In genomic region chr4:92246800-92247199, GRCm38 (mm10) we compare ENCODE assay signal across 31 mouse cellular contexts. TPM values are rescaled to one million over a fixed set of nuclear protein-coding genes. Genes with fewer than 3 reads are reported as not detected.
DNase-seq lines count a peak whose midpoint lies in the region; ATAC-seq lines count a peak whose summit lies in the region.
"Had no signal": no experiment of that assay in that cellular context is flagged by ENCODE, and none has a peak within 500 bp of the region (broad histone marks: within the 10 kb centered on the region; RNA-seq: fewer than 3 reads in every experiment).

No protein-coding gene starts in this region.

- DNase-seq in neural tube, embryonic 10.5 days (ENCODE audit: extremely low spot score, low spot score) = no peak
- DNase-seq in right cerebral cortex, postnatal 10 days (ENCODE audit: low spot score in 2 of 2) = no peak
- DNase-seq: adrenal gland, postnatal 25 days; cerebellum, adult 11 months; cerebellum, adult 9-11 months; gastrocnemius, postnatal 14 days; heart, adult 18-20 months; heart, postnatal 10 days; kidney, adult 9 months; kidney, postnatal 25 days; lung, postnatal 4 days; right cerebral cortex, postnatal 14 days; thymus, adult 2 months had no signal

- ATAC-seq in forebrain, embryonic 12.5 days (ENCODE audit: low FRiP score) = peak; percentile 53; the same call in 1 of the 2 replicates
- ATAC-seq in forebrain, embryonic 15.5 days (replicated peaks) = no peak
- ATAC-seq in neural tube, embryonic 12.5 days (ENCODE audit: low FRiP score, low read depth) = peak; percentile 89
- ATAC-seq in neural tube, embryonic 13.5 days (ENCODE audit: low read depth) = peak; percentile 76
- no peak for ATAC-seq in megakaryocyte-erythroid progenitor cell, adult 5-6 weeks (replicated peaks; ENCODE audit: low FRiP score, low TSS enrichment, poor library complexity, severe bottlenecking)
- ATAC-seq: CD4-positive, CD25-positive, alpha-beta regulatory T cell, adult 4 months; intestine, embryonic 15.5 days had no signal

- H3K36me3 ChIP-seq in forebrain, embryonic 12.5 days (replicated peaks) = no peaks in the 10 kb centered on the region
- H3K36me3 ChIP-seq in forebrain, embryonic 15.5 days = no peaks in the 10 kb centered on the region
- no peaks in the 10 kb centered on the region for H3K36me3 ChIP-seq in neural tube, embryonic 12.5 days
- no peaks in the 10 kb centered on the region for H3K36me3 ChIP-seq in neural tube, embryonic 13.5 days
- H3K36me3 ChIP-seq: embryonic facial prominence, embryonic 13.5 days; heart, embryonic 12.5 days; intestine, embryonic 15.5 days; midbrain, embryonic 10.5 days had no signal

- no peak overlapping the region for H3K4me2 ChIP-seq in forebrain, embryonic 12.5 days
- no peak overlapping the region for H3K4me2 ChIP-seq in forebrain, embryonic 15.5 days (replicated peaks)
- H3K4me2 ChIP-seq in neural tube, embryonic 12.5 days (replicated peaks) = 0 out of 2 replicates have a peak overlapping the region, but pooled peaks have one; percentile 5
- H3K4me2 ChIP-seq in neural tube, embryonic 13.5 days = no peak overlapping the region
- H3K4me2 ChIP-seq: embryonic facial prominence, embryonic 13.5 days; heart, embryonic 12.5 days; hindbrain, embryonic 14.5 days; intestine, embryonic 15.5 days had no signal

- H3K4me1 ChIP-seq in forebrain, embryonic 12.5 days = 0 out of 2 replicates have a peak, but pooled peaks cover 3% of the 10 kb centered on the region
- no peaks in the 10 kb centered on the region for H3K4me1 ChIP-seq in forebrain, embryonic 15.5 days
- H3K4me1 ChIP-seq in neural tube, embryonic 12.5 days = no peaks in the 10 kb centered on the region
- H3K4me1 ChIP-seq in neural tube, embryonic 13.5 days (replicated peaks) = peaks cover 5% of the 10 kb centered on the region; the same call in 1 of the 2 replicates
- H3K4me1 ChIP-seq: embryonic facial prominence, embryonic 13.5 days; heart, embryonic 12.5 days; intestine, embryonic 15.5 days; midbrain, embryonic 10.5 days had no signal

- no peaks in the 10 kb centered on the region for H3K27me3 ChIP-seq in forebrain, embryonic 12.5 days
- H3K27me3 ChIP-seq in forebrain, embryonic 15.5 days = no peaks in the 10 kb centered on the region
- H3K27me3 ChIP-seq in neural tube, embryonic 12.5 days (replicated peaks) = no peaks in the 10 kb centered on the region
- H3K27me3 ChIP-seq in neural tube, embryonic 13.5 days = no peaks in the 10 kb centered on the region
- H3K27me3 ChIP-seq: embryonic facial prominence, embryonic 13.5 days; heart, embryonic 12.5 days; intestine, embryonic 15.5 days had no signal

- no peak overlapping the region for H3K27ac ChIP-seq in forebrain, embryonic 12.5 days
- H3K27ac ChIP-seq in forebrain, embryonic 15.5 days (replicated peaks) = no peak overlapping the region
- no peak overlapping the region for H3K27ac ChIP-seq in neural tube, embryonic 12.5 days
- H3K27ac ChIP-seq in neural tube, embryonic 13.5 days (replicated peaks) = no peak overlapping the region
- H3K27ac ChIP-seq: embryonic facial prominence, embryonic 13.5 days; hindbrain, embryonic 14.5 days; intestine, embryonic 15.5 days; layer of hippocampus, adult 2 months; midbrain, embryonic 10.5 days; stomach, postnatal 0 days had no signal

- no peak overlapping the region for H3K9ac ChIP-seq in forebrain, embryonic 12.5 days
- H3K9ac ChIP-seq in forebrain, embryonic 15.5 days (replicated peaks) = no peak overlapping the region
- no peak overlapping the region for H3K9ac ChIP-seq in neural tube, embryonic 12.5 days
- no peak overlapping the region for H3K9ac ChIP-seq in neural tube, embryonic 13.5 days
- H3K9ac ChIP-seq: embryonic facial prominence, embryonic 13.5 days; heart, embryonic 12.5 days; hindbrain, embryonic 14.5 days; intestine, embryonic 15.5 days had no signal

- no peak overlapping the region for H3K4me3 ChIP-seq in forebrain, embryonic 12.5 days (replicated peaks)
- no peak overlapping the region for H3K4me3 ChIP-seq in forebrain, embryonic 15.5 days
- H3K4me3 ChIP-seq in neural tube, embryonic 12.5 days = no peak overlapping the region
- no peak overlapping the region for H3K4me3 ChIP-seq in neural tube, embryonic 13.5 days
- H3K4me3 ChIP-seq: embryonic facial prominence, embryonic 13.5 days; heart, embryonic 12.5 days; intestine, embryonic 15.5 days; layer of hippocampus, adult 2 months; midbrain, embryonic 10.5 days had no signal

- 14% methylated on average over 1 of the region's 1 CpGs for WGBS in forebrain, embryonic 12.5 days
- WGBS in forebrain, embryonic 15.5 days = 2% methylated on average over 1 of the region's 1 CpGs
- 6% methylated on average over 1 of the region's 1 CpGs for WGBS in neural tube, embryonic 12.5 days
- 6% methylated on average over 1 of the region's 1 CpGs for WGBS in neural tube, embryonic 13.5 days

- H3K9me3 ChIP-seq in forebrain, embryonic 12.5 days = no peaks in the 10 kb centered on the region
- H3K9me3 ChIP-seq in forebrain, embryonic 15.5 days = no peaks in the 10 kb centered on the region
- H3K9me3 ChIP-seq in neural tube, embryonic 12.5 days = no peaks in the 10 kb centered on the region
- no peaks in the 10 kb centered on the region for H3K9me3 ChIP-seq in neural tube, embryonic 13.5 days
- H3K9me3 ChIP-seq: embryonic facial prominence, embryonic 13.5 days; heart, embryonic 12.5 days; intestine, embryonic 15.5 days; midbrain, embryonic 10.5 days had no signal

RNA-seq across cellular contexts. Expression of gene Gm12666, which starts 55.3 kb away (rescaled TPM):
- polyA plus RNA-seq in forebrain, embryonic 12.5 days (2016; fragmentation: Nextera tagmentation; extraction: Ambion mirVana) = not detected in 2 replicates
- not detected in 2 replicates for polyA plus RNA-seq in forebrain, embryonic 15.5 days (2015; fragmentation: Nextera tagmentation; extraction: Ambion mirVana)
- polyA plus RNA-seq in neural tube, embryonic 12.5 days (2016; fragmentation: Nextera tagmentation; extraction: Ambion mirVana) = not detected in 2 replicates
- polyA plus RNA-seq in neural tube, embryonic 13.5 days (2015; fragmentation: Nextera tagmentation; extraction: Ambion mirVana) = 0.31 TPM in 1 of 2 replicates, not detected in the other
- total RNA-seq in megakaryocyte-erythroid progenitor cell, adult 5-6 weeks (2014; fragmentation: Nextera tagmentation) = not detected in 2 replicates
- 0.27 TPM in 1 of 2 replicates, not detected in the other for total RNA-seq in megakaryocyte-erythroid progenitor cell, adult 5-6 weeks (2017)
- total RNA-seq: liver, adult 2 months; midbrain, postnatal 0 days had no signal
- polyA plus RNA-seq: CD4-positive, CD25-positive, alpha-beta regulatory T cell, adult 4 months; embryonic facial prominence, embryonic 13.5 days; heart, embryonic 12.5 days; hindbrain, embryonic 14.5 days; intestine, embryonic 15.5 days; limb, embryonic 11.5 days; liver, adult 2 months; liver, embryonic 16.5 days; lung, embryonic 16.5 days; midbrain, embryonic 10.5 days; midbrain, postnatal 0 days; stomach, postnatal 0 days; thymus, adult 2 months had no signal

Comparison
In these comparisons a context has a peak if more than half of its experiments do, and no peak if none do; other contexts are left out.
1. ATAC-seq: peak in forebrain, embryonic 12.5 days (single experiment), neural tube, embryonic 12.5 days (single experiment) and neural tube, embryonic 13.5 days (single experiment); none in forebrain, embryonic 15.5 days (single experiment) and megakaryocyte-erythroid progenitor cell, adult 5-6 weeks (single experiment).